Mouse (Mus musculus): ENCODE data around the gene Smyd3.

- TF ChIP-seq POLR2A (IDR thresholded peaks at IDR 0.05; ENCODE audit: insufficient read depth, low read depth, low read length) (no peak), EP300 (IDR thresholded peaks at IDR 0.05; ENCODE audit: insufficient read depth, low read depth, low read length) (no peak), CTCF (IDR thresholded peaks at IDR 0.05) (peak; percentile 77)
Observed at GRCm38 (mm10) chr1:179142177-179142576, 375.7 kb downstream of the Smyd3 start.
